Comparison of ENCODE assay signal across 28 mouse cellular contexts in genomic region chr3:106493202-106493601, GRCm38 (mm10). TPM values are rescaled to one million over a fixed set of nuclear protein-coding genes. Genes with fewer than 3 reads are reported as not detected.
DNase-seq lines count a peak whose midpoint lies in the region; ATAC-seq and TF ChIP-seq lines count a peak whose summit lies in the region.
"Had no signal": no experiment of that assay in that cellular context is flagged by ENCODE, and none has a peak within 500 bp of the region (broad histone marks: within the 10 kb centered on the region; RNA-seq: fewer than 3 reads in every experiment).

No protein-coding gene starts in this region.

- no peak for TF ChIP-seq EP300 in heart, adult 2 months (IDR thresholded peaks at IDR 0.05; ENCODE audit: insufficient read depth, low read depth, low read length)
- no peak for TF ChIP-seq EP300 in liver, postnatal 0 days (IDR thresholded peaks at IDR 0.05; ENCODE audit: low read depth)

- H3K27me3 ChIP-seq in heart, embryonic 11.5 days (ENCODE audit: control insufficient read depth, insufficient read depth, low read length), result no peaks in the 10 kb centered on the region
- H3K27me3 ChIP-seq in heart, adult 2 months (ENCODE audit: control insufficient read depth, insufficient read depth, low read length), result no peaks in the 10 kb centered on the region
- no peaks in the 10 kb centered on the region for H3K27me3 ChIP-seq in intestine, postnatal 0 days (replicated peaks; ENCODE audit: control insufficient read depth, insufficient read depth, low read length)
- H3K27me3 ChIP-seq in intestine, embryonic 15.5 days (replicated peaks), result no peaks in the 10 kb centered on the region
- H3K27me3 ChIP-seq in liver, postnatal 0 days (ENCODE audit: insufficient read depth, low read length), result no peaks in the 10 kb centered on the region
- H3K27me3 ChIP-seq: hindbrain, embryonic 13.5 days; limb, embryonic 12.5 days; liver, embryonic 15.5 days; neural tube, embryonic 15.5 days; stomach, embryonic 15.5 days had no signal

- intact Hi-C loops in heart, adult 2 months (cut with DNase I), result no loop called here

- no peaks in the 10 kb centered on the region for H3K36me3 ChIP-seq in heart, embryonic 11.5 days (ENCODE audit: control insufficient read depth, insufficient read depth, low read length)
- no peaks in the 10 kb centered on the region for H3K36me3 ChIP-seq in heart, adult 2 months (ENCODE audit: control insufficient read depth, insufficient read depth, low read length)
- peaks cover 3% of the 10 kb centered on the region; the same call in 1 of the 2 replicates for H3K36me3 ChIP-seq in intestine, postnatal 0 days (ENCODE audit: control insufficient read depth, insufficient read depth)
- H3K36me3 ChIP-seq in intestine, embryonic 15.5 days, result no peaks in the 10 kb centered on the region
- H3K36me3 ChIP-seq in liver, postnatal 0 days (replicated peaks; ENCODE audit: insufficient read depth, low read length), result peaks cover 18% of the 10 kb centered on the region; the same call in 1 of the 2 replicates
- H3K36me3 ChIP-seq: hindbrain, embryonic 13.5 days; limb, embryonic 12.5 days; neural tube, embryonic 15.5 days; stomach, embryonic 15.5 days had no signal

- TF ChIP-seq POLR2A in heart, adult 2 months (IDR thresholded peaks at IDR 0.05; ENCODE audit: insufficient read depth, low read depth, low read length), result no peak

- no peak overlapping the region for H3K4me3 ChIP-seq in heart, embryonic 11.5 days (ENCODE audit: low read depth, low read length)
- H3K4me3 ChIP-seq in heart, adult 2 months, result no peak overlapping the region
- H3K4me3 ChIP-seq in intestine, postnatal 0 days (ENCODE audit: low read depth, low read length), result no peak overlapping the region
- H3K4me3 ChIP-seq in intestine, embryonic 15.5 days (replicated peaks), result no peak overlapping the region
- no peak overlapping the region for H3K4me3 ChIP-seq in liver, postnatal 0 days (ENCODE audit: low read depth, low read length)
- H3K4me3 ChIP-seq: gastrocnemius, adult 2 months; hindbrain, embryonic 13.5 days; layer of hippocampus, adult 2 months; limb, embryonic 12.5 days; liver, embryonic 15.5 days; neural tube, embryonic 15.5 days; stomach, embryonic 15.5 days had no signal

- no peaks in the 10 kb centered on the region for H3K79me2 ChIP-seq in heart, adult 2 months (replicated peaks; ENCODE audit: control insufficient read depth, insufficient read depth, low read length)

- H3K9me3 ChIP-seq in heart, embryonic 11.5 days (replicated peaks; ENCODE audit: control insufficient read depth, low read length), result no peaks in the 10 kb centered on the region
- H3K9me3 ChIP-seq in intestine, postnatal 0 days (ENCODE audit: control insufficient read depth), result no peaks in the 10 kb centered on the region
- H3K9me3 ChIP-seq in intestine, embryonic 15.5 days, result no peaks in the 10 kb centered on the region
- no peaks in the 10 kb centered on the region for H3K9me3 ChIP-seq in liver, postnatal 0 days (ENCODE audit: low read length)
- H3K9me3 ChIP-seq: hindbrain, embryonic 13.5 days; limb, embryonic 12.5 days; liver, embryonic 15.5 days; neural tube, embryonic 15.5 days; stomach, embryonic 15.5 days had no signal

- TF ChIP-seq CTCF in heart, adult 2 months (IDR thresholded peaks at IDR 0.05), result no peak
- TF ChIP-seq CTCF in intestine, postnatal 0 days (IDR thresholded peaks at IDR 0.05; ENCODE audit: low read depth), result no peak
- TF ChIP-seq CTCF in liver, postnatal 0 days (IDR thresholded peaks at IDR 0.05; ENCODE audit: low read depth), result no peak

- H3K4me1 ChIP-seq in heart, embryonic 11.5 days (ENCODE audit: control insufficient read depth, insufficient read depth, low read length), result peaks cover 9% of the 10 kb centered on the region; the same call in 1 of the 2 replicates
- peaks cover 9% of the 10 kb centered on the region for H3K4me1 ChIP-seq in heart, adult 2 months (ENCODE audit: control insufficient read depth, insufficient read depth, low read length)
- H3K4me1 ChIP-seq in intestine, postnatal 0 days (replicated peaks; ENCODE audit: control insufficient read depth, insufficient read depth, low read length), result peaks cover 36% of the 10 kb centered on the region
- H3K4me1 ChIP-seq in intestine, embryonic 15.5 days (replicated peaks), result peaks cover 8% of the 10 kb centered on the region; the same call in 1 of the 2 replicates
- peaks cover 57% of the 10 kb centered on the region for H3K4me1 ChIP-seq in liver, postnatal 0 days (ENCODE audit: insufficient read depth)
- H3K4me1 ChIP-seq: hindbrain, embryonic 13.5 days; limb, embryonic 12.5 days; neural tube, embryonic 15.5 days; stomach, embryonic 15.5 days had no signal

- no peak overlapping the region for H3K9ac ChIP-seq in heart, embryonic 11.5 days (ENCODE audit: low read depth, low read length)
- H3K9ac ChIP-seq in heart, adult 2 months (ENCODE audit: low read depth, low read length), result no peak overlapping the region
- H3K9ac ChIP-seq in intestine, postnatal 0 days (ENCODE audit: low read depth, low read length), result no peak overlapping the region
- H3K9ac ChIP-seq in intestine, embryonic 15.5 days, result no peak overlapping the region
- no peak overlapping the region for H3K9ac ChIP-seq in liver, postnatal 0 days (replicated peaks)
- H3K9ac ChIP-seq: forebrain, postnatal 0 days; hindbrain, embryonic 13.5 days; limb, embryonic 12.5 days; liver, embryonic 15.5 days; neural tube, embryonic 15.5 days; stomach, embryonic 15.5 days had no signal

- no peak overlapping the region for H3K4me2 ChIP-seq in heart, embryonic 11.5 days
- H3K4me2 ChIP-seq in intestine, postnatal 0 days (replicated peaks; ENCODE audit: low read depth), result no peak overlapping the region
- H3K4me2 ChIP-seq in intestine, embryonic 15.5 days (replicated peaks), result no peak overlapping the region
- H3K4me2 ChIP-seq in liver, postnatal 0 days (ENCODE audit: low read depth, low read length), result no peak overlapping the region
- H3K4me2 ChIP-seq: hindbrain, embryonic 13.5 days; limb, embryonic 12.5 days; liver, embryonic 15.5 days; midbrain, embryonic 11.5 days; neural tube, embryonic 15.5 days; stomach, embryonic 15.5 days had no signal

- 0 out of 2 replicates have a peak, but pooled peaks have one; percentile 46 for ATAC-seq in heart, embryonic 11.5 days (replicated peaks; ENCODE audit: insufficient number of reproducible peaks, low FRiP score, low TSS enrichment)
- ATAC-seq in intestine, postnatal 0 days, result no peak
- no peak for ATAC-seq in intestine, embryonic 15.5 days
- peak; percentile 70 for ATAC-seq in CD4-positive, CD25-positive, alpha-beta regulatory T cell, adult 4 months
- ATAC-seq in liver, postnatal 0 days, result no peak
- ATAC-seq: forebrain, postnatal 0 days; intestine, embryonic 16.5 days; lung, postnatal 0 days had no signal

- 0 out of 2 replicates have a peak overlapping the region, but pooled peaks have one; percentile 24 for H3K27ac ChIP-seq in heart, embryonic 11.5 days (ENCODE audit: low read depth, low read length)
- H3K27ac ChIP-seq in heart, adult 2 months, result no peak overlapping the region
- peak overlapping the region; percentile 42; the same call in 1 of the 2 replicates for H3K27ac ChIP-seq in intestine, postnatal 0 days (ENCODE audit: low read depth, low read length)
- no peak overlapping the region for H3K27ac ChIP-seq in intestine, embryonic 15.5 days
- H3K27ac ChIP-seq in liver, postnatal 0 days (ENCODE audit: low read depth), result peak overlapping the region; percentile 62; the same call in 1 of the 2 replicates
- H3K27ac ChIP-seq: gastrocnemius, adult 2 months; hindbrain, embryonic 13.5 days; layer of hippocampus, adult 2 months; limb, embryonic 12.5 days; liver, embryonic 15.5 days; macrophage; neural tube, embryonic 15.5 days; stomach, embryonic 15.5 days had no signal

- WGBS in heart, embryonic 11.5 days (ENCODE audit: insufficient replicate concordance), result 81% methylated on average over 8 of the region's 8 CpGs
- 71% methylated on average over 8 of the region's 8 CpGs for WGBS in heart, adult 2 months
- WGBS in intestine, postnatal 0 days, result 75% methylated on average over 8 of the region's 8 CpGs
- WGBS in intestine, embryonic 15.5 days, result 84% methylated on average over 8 of the region's 8 CpGs
- WGBS in liver, postnatal 0 days (ENCODE audit: insufficient replicate concordance), result 64% methylated on average over 8 of the region's 8 CpGs

- DNase-seq in heart, adult 2 months, result no peak
- no peak for DNase-seq in liver, postnatal 0 days
- DNase-seq in urinary bladder, postnatal 25 days (ENCODE audit: low spot score), result no peak
- DNase-seq in frontal cortex, postnatal 25 days (ENCODE audit: low spot score in 2 of 2), result no peak
- DNase-seq: adrenal gland, adult 8-10 months; cerebellum, adult 18-20 months; cerebellum, postnatal 14 days; forebrain, postnatal 0 days; gastrocnemius, adult 2 months; kidney, postnatal 25 days; layer of hippocampus, postnatal 36 days; right cerebral cortex, adult 18-20 months; right cerebral cortex, postnatal 4 days; thymus, postnatal 4 days had no signal

RNA-seq across cellular contexts. Expression of gene Dennd2d, which starts 11.0 kb away (rescaled TPM):
- polyA plus RNA-seq in heart, embryonic 11.5 days (2014; fragmentation: Nextera tagmentation; extraction: Ambion mirVana), result 2.0 and 2.8 TPM in 2 replicates
- under 1 TPM; 0.45 to 0.57 TPM for total RNA-seq in heart, adult 2 months (2021)
- 0.91 and 1.9 TPM in 2 replicates for polyA plus RNA-seq in heart, adult 2 months (2012; rRNA removed)
- 24.0 and 25.4 TPM in 2 replicates for polyA plus RNA-seq in intestine, postnatal 0 days (2015; fragmentation: Nextera tagmentation; extraction: Ambion mirVana)
- polyA plus RNA-seq in intestine, embryonic 15.5 days (2015; fragmentation: Nextera tagmentation; extraction: Ambion mirVana), result 18.9 and 24.4 TPM in 2 replicates
- 100 to 1,000 TPM; 189 to 222 TPM for polyA plus RNA-seq in CD4-positive, CD25-positive, alpha-beta regulatory T cell, adult 4 months (2017; shearing (Covaris generic))
- polyA plus RNA-seq in liver, postnatal 0 days (2015; fragmentation: Nextera tagmentation; extraction: Ambion mirVana), result 7.6 and 7.7 TPM in 2 replicates

RNA-seq across cellular contexts. Expression of gene Dram2, which starts 54.4 kb away (rescaled TPM):
- polyA plus RNA-seq in heart, embryonic 11.5 days (2014; fragmentation: Nextera tagmentation; extraction: Ambion mirVana), result 59.7 and 64.9 TPM in 2 replicates
- total RNA-seq in heart, adult 2 months (2021), result 100 to 1,000 TPM in 1 of 2 experiments, 10 to 100 TPM in 1; 94.7 to 109 TPM
- polyA plus RNA-seq in heart, adult 2 months (2012; rRNA removed), result 64.5 and 162 TPM in 2 replicates
- 122 and 131 TPM in 2 replicates for polyA plus RNA-seq in intestine, postnatal 0 days (2015; fragmentation: Nextera tagmentation; extraction: Ambion mirVana)
- polyA plus RNA-seq in intestine, embryonic 15.5 days (2015; fragmentation: Nextera tagmentation; extraction: Ambion mirVana), result 104 TPM in 2 replicates
- 10 to 100 TPM; 51.9 to 57.7 TPM for polyA plus RNA-seq in CD4-positive, CD25-positive, alpha-beta regulatory T cell, adult 4 months (2017; shearing (Covaris generic))
- polyA plus RNA-seq in liver, postnatal 0 days (2015; fragmentation: Nextera tagmentation; extraction: Ambion mirVana), result 76.4 and 79.1 TPM in 2 replicates

RNA-seq across cellular contexts. Expression of gene Cept1, which starts 54.4 kb away (rescaled TPM):
- polyA plus RNA-seq in heart, embryonic 11.5 days (2014; fragmentation: Nextera tagmentation; extraction: Ambion mirVana), result 34.8 and 35.5 TPM in 2 replicates
- total RNA-seq in heart, adult 2 months (2021), result 10 to 100 TPM; 19.3 to 22.1 TPM
- polyA plus RNA-seq in heart, adult 2 months (2012; rRNA removed), result 10.5 and 23.5 TPM in 2 replicates
- polyA plus RNA-seq in intestine, postnatal 0 days (2015; fragmentation: Nextera tagmentation; extraction: Ambion mirVana), result 67.9 and 71.3 TPM in 2 replicates
- polyA plus RNA-seq in intestine, embryonic 15.5 days (2015; fragmentation: Nextera tagmentation; extraction: Ambion mirVana), result 59.6 and 61.6 TPM in 2 replicates
- 10 to 100 TPM; 94.7 to 98.3 TPM for polyA plus RNA-seq in CD4-positive, CD25-positive, alpha-beta regulatory T cell, adult 4 months (2017; shearing (Covaris generic))
- 59.4 and 64.1 TPM in 2 replicates for polyA plus RNA-seq in liver, postnatal 0 days (2015; fragmentation: Nextera tagmentation; extraction: Ambion mirVana)

Comparison
In these comparisons a context has a peak if more than half of its experiments do, and no peak if none do; other contexts are left out.
1. H3K27ac ChIP-seq: peak in heart, embryonic 11.5 days (single experiment), intestine, postnatal 0 days (single experiment) and liver, postnatal 0 days (single experiment); none in heart, adult 2 months (single experiment) and intestine, embryonic 15.5 days (single experiment).
2. ATAC-seq: peak in heart, embryonic 11.5 days (single experiment) and CD4-positive, CD25-positive, alpha-beta regulatory T cell, adult 4 months (single experiment); none in intestine, postnatal 0 days (single experiment), intestine, embryonic 15.5 days (single experiment) and liver, postnatal 0 days (single experiment).